Mouse (Mus musculus) monocyte, adult 5-6 weeks (primary cell): Measurements from ENCODE around the gene Pi4k2b. TPM values are rescaled to one million over a fixed set of nuclear protein-coding genes. Genes with fewer than 3 reads are reported as not detected.
"Not testable (repeated sequence)": the region's sequence is repeated elsewhere in the genome, so short reads cannot be mapped to it uniquely, and the experiment has no call there.

Experiments used
- ATAC-seq: fragments of 153-309, 156-312 bp; replicated peaks from 2 replicates; pipeline ENCODE4 v1.8.0; 2017; ENCODE audit warnings: mild to moderate bottlenecking; ENCODE audit not compliant: low TSS enrichment, insufficient number of reproducible peaks, severe bottlenecking, poor library complexity, low FRiP score
- total RNA-seq: library from RNA; stranded (forward); fragments of 200-1000, 200-491, 200-594 nt; gene quantifications from 3 replicates; pipeline ENCODE4 v1.2.3, GENCODE M21; 2017

Pi4k2b gene
- total RNA-seq, result 10.7 to 27.5 TPM (median 22.0 TPM) in 3 replicates

GRCm38 (mm10) chr5:52741391-52742111, at the start of gene Pi4k2b:
Pi4k2b (plus strand) TSS chr5:52741574.
- peak; percentile 36; the same call in 1 of the 2 replicates for ATAC-seq

GRCm38 (mm10) chr5:52697291-52697690, 44.1 kb upstream of the Pi4k2b start:
- ATAC-seq, result no peak

DNA sequence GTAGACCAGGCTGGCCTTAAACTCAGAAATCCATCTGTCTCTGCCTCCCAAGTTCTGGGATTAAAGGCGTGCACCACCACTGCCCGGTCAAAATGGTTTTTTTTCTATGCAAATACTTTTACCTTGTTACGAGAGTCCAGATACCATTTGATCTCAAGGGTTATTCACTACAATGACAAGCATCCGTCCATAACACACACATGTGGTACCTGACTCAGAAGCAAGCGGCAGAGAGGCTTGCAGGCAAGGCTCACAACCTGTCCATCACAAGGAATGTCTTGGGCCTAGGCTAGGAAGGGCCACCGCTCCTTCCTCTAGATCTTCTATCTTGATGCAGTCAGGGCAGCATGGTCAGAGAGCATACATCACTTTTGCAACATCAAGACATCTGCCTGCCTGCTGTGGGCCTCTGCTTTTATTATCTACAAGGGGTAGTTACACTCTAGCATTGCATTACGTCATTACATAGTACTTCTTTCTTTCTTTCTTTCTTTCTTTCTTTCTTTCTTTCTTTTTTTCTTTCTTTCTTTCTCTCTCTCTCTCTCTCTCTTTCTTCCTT, 43.4 kb upstream of the Pi4k2b start:
- not testable (repeated sequence) for ATAC-seq

- no peak for ATAC-seq
Observed at GRCm38 (mm10) chr5:52704562-52704961, 36.8 kb upstream of the Pi4k2b start.

DNA sequence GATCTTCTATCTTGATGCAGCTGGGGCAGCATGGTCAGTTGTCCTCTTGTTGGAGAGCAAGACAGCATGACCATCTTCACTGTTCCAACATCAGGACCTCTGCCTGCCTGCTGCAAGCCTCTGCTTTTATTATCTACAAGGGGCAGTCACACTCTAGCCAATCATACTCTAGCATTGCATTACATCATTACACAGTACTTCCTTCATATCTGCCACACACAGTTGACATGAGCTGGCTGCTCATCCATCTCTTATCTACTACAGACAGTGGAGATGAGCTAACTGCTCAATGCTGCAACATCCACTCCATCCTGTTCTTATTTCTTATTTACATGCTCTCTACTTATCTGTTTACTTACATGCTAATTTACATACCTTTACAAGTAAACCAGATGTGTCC, 28.7 kb upstream of the Pi4k2b start:
- ATAC-seq, result no peak

- no peak for ATAC-seq
Observed at GRCm38 (mm10) chr5:52716742-52717448, 24.5 kb upstream of the Pi4k2b start.

GRCm38 (mm10) chr5:52721003-52721402, 20.4 kb upstream of the Pi4k2b start:
- no peak for ATAC-seq

DNA sequence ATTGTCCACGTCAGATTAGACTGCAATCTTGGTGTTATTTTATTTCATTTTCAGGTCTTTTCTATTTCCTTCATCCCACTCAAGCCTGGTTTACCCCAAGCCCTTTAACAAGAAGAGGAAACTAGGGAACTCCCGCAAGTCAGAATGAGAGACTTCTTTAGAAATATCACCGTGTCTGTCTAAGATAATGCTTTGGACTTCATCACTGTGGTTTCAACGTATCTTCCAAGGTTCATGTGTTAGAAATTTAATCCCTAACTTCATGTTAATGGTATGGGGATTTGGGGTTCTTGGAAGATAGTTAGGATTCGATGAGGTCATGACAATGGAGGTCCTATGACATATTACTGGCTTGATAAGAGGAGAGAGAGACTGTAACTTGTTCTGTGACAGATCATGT, 13.6 kb upstream of the Pi4k2b start:
- no peak for ATAC-seq

GRCm38 (mm10) chr5:52732811-52733210, 8.6 kb upstream of the Pi4k2b start:
- no peak for ATAC-seq

- ATAC-seq, result no peak
Observed at GRCm38 (mm10) chr5:52736046-52736445, 5.3 kb upstream of the Pi4k2b start.

- ATAC-seq, result peak; percentile 62
Observed at GRCm38 (mm10) chr5:52742112-52742813, 889 bp downstream of the Pi4k2b start.

DNA sequence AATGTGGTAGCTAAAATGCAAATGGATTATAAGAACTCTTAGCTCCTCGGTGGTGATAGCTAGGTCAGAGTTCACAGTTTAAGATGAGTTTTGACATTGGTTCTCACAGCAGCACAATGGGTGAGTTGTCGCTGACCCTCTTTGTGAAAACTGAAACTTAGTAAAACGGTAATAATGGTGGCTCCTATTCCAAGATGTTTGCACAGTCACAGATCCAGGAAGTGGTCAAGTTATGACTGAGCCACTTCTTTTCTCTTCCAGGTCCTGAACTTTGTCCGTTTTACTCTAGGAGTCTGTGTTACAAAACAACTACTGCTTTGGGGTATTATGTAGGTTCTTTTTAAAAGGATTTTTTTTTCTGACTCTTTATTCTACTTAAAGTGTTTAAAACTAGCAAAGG, 1.9 kb downstream of the Pi4k2b start:
- no peak for ATAC-seq

DNA sequence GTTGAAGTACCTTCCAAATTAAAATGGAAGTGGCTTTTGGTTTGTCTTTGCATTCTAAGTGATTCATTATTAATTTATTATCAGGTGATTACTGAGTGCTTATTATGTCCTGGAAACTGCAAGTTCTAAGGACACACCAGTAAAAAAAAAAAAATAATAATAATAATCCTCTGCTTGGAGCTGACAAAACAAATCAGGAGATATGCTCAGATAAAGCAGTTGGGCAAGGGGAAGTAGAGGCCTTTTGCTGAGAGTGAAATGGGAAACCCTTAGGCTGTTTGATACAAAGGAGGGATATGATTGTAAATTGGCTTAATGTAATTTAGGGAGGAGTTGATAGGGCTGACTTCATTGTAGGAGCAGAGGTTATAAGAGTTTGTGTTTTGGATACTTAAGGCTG, 5.5 kb downstream of the Pi4k2b start:
- no peak for ATAC-seq

- no peak for ATAC-seq
Observed at GRCm38 (mm10) chr5:52748732-52749131, 7.4 kb downstream of the Pi4k2b start.

GRCm38 (mm10) chr5:52753146-52753545, 11.8 kb downstream of the Pi4k2b start:
- no peak for ATAC-seq

- no peak for ATAC-seq
Observed at GRCm38 (mm10) chr5:52754196-52754595, 12.8 kb downstream of the Pi4k2b start.

- no peak for ATAC-seq
Observed at GRCm38 (mm10) chr5:52755337-52755736, 14.0 kb downstream of the Pi4k2b start.

DNA sequence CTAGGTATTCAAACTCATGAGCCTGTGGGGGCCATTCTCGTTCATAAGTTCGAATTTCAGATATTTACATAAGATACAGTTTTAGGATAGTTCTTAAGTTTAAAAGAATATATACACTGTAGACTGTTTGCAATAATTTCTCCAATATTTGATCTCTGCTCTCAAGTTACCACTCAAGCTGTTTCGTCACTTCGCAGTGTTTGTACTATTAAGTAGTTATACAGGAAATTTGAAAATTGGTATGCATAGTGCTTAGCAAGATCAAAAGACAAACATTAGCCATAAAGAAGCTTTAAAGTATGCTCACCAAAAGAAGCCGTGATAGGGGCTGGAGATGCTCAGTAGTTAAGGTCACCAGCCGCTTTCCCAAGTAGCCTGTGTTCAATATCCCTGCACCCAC, 14.6 kb downstream of the Pi4k2b start:
- ATAC-seq, result no peak

GRCm38 (mm10) chr5:52762586-52762985, 21.2 kb downstream of the Pi4k2b start:
- no peak for ATAC-seq
